Mouse (Mus musculus): ENCODE data around the gene Atf7ip.

- no peak for TF ChIP-seq CTCF (IDR thresholded peaks at IDR 0.05; ENCODE audit: borderline replicate concordance, insufficient read depth, low read length)
- TF ChIP-seq POLR2A (IDR thresholded peaks at IDR 0.05; ENCODE audit: low read depth, low read length), result no peak
Measured at GRCm38 (mm10) chr6:136644171-136644570, 138.2 kb downstream of the Atf7ip start.
